Mouse (Mus musculus): ENCODE data around the gene Cdhr3. TPM values are rescaled to one million over a fixed set of nuclear protein-coding genes. Genes with fewer than 3 reads are reported as not detected.

Cdhr3 gene
- polyA plus RNA-seq, 1 experiment from 2014 or later = 0.25 TPM

DNA sequence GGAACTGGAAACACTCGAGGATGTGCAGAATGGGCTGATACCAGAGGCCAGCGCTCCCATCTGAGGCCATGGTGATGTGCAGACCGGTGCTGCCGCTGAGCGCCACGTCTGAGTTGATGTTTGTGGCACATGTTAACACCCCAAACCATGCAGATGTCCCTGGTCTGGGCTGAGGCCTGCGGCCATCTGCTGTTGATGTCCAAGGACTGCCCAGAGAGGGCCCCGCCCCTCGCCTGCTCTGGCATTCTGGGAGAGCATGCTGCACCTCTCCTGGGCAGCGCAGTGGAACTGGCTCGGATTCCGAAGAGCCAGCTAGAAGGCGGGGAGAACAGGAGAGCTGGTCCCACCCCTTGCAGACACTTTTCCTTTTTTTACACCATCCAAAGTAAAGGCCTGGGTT, 64.0 kb downstream of the Cdhr3 start:
- H3K4me1 ChIP-seq (replicated peaks) = peaks cover 46% of the 10 kb centered on the region
- no peak overlapping the region for H3K4me2 ChIP-seq
- H3K9ac ChIP-seq = no peak overlapping the region
- H3K27me3 ChIP-seq = peaks cover 29% of the 10 kb centered on the region
- no peak for ATAC-seq (ENCODE audit: low FRiP score)
- H3K27ac ChIP-seq = no peak overlapping the region
- H3K4me3 ChIP-seq = no peak overlapping the region
- H3K9me3 ChIP-seq = no peaks in the 10 kb centered on the region
- WGBS = 55% methylated on average over 13 of the region's 13 CpGs
- no peaks in the 10 kb centered on the region for H3K36me3 ChIP-seq

- H3K4me3 ChIP-seq = no peak overlapping the region
- WGBS = 48% methylated on average over 10 of the region's 10 CpGs
- H3K36me3 ChIP-seq = no peaks in the 10 kb centered on the region
- H3K9me3 ChIP-seq = no peaks in the 10 kb centered on the region
- H3K9ac ChIP-seq = no peak overlapping the region
- H3K27me3 ChIP-seq = peaks cover 29% of the 10 kb centered on the region
- H3K4me1 ChIP-seq (replicated peaks) = peaks cover 42% of the 10 kb centered on the region
- H3K27ac ChIP-seq = no peak overlapping the region
- no peak overlapping the region for H3K4me2 ChIP-seq
- no peak for ATAC-seq (ENCODE audit: low FRiP score)
Observed at GRCm38 (mm10) chr12:33028109-33028691, 64.5 kb downstream of the Cdhr3 start.

- ATAC-seq (ENCODE audit: low FRiP score) = peak; percentile 75
- H3K4me1 ChIP-seq (replicated peaks) = peaks cover 36% of the 10 kb centered on the region
- no peaks in the 10 kb centered on the region for H3K9me3 ChIP-seq
- peak overlapping the region; percentile 18; the same call in 1 of the 2 replicates for H3K4me2 ChIP-seq
- H3K36me3 ChIP-seq = no peaks in the 10 kb centered on the region
- no peak overlapping the region for H3K9ac ChIP-seq
- no peak overlapping the region for H3K27ac ChIP-seq
- 3% methylated on average over 10 of the region's 10 CpGs for WGBS
- H3K27me3 ChIP-seq = peaks cover 25% of the 10 kb centered on the region
- H3K4me3 ChIP-seq = no peak overlapping the region
Observed at GRCm38 (mm10) chr12:33027093-33027492, 65.6 kb downstream of the Cdhr3 start.

DNA sequence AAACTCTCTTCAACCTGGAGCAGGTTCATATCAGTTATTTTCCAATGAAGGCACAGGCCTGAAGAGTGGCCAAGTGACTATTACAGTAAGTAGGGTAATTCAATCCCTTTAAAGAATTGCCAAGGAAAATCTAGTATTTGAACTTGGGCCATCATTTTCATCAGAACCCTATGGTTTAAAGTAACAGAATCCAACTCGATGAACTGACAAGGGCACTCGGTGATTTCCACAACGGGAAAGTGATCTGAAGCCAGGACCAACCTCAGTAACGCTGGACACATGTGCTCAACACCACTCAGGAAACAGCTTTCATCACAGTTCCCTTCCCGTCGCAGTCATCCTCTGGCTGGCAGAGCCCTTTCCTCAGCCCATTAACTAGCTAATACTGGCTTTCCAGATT, 68.2 kb downstream of the Cdhr3 start:
- H3K9me3 ChIP-seq = no peaks in the 10 kb centered on the region
- ATAC-seq (ENCODE audit: low FRiP score) = no peak
- peaks cover 22% of the 10 kb centered on the region; the same call in 1 of the 2 replicates for H3K27me3 ChIP-seq
- no peak overlapping the region for H3K4me2 ChIP-seq
- no peak overlapping the region for H3K4me3 ChIP-seq
- no peak overlapping the region for H3K9ac ChIP-seq
- H3K36me3 ChIP-seq = no peaks in the 10 kb centered on the region
- H3K27ac ChIP-seq = no peak overlapping the region
- H3K4me1 ChIP-seq (replicated peaks) = peaks cover 25% of the 10 kb centered on the region
- WGBS = 81% methylated on average over 6 of the region's 6 CpGs

GRCm38 (mm10) chr12:33021751-33022150, 70.9 kb downstream of the Cdhr3 start:
- Histone ChIP-seq H3K9me3 (no peaks in the 10 kb centered on the region), H3K9ac (no peak overlapping the region), H3K36me3 (no peaks in the 10 kb centered on the region), H3K4me3 (no peak overlapping the region), H3K4me1 (replicated peaks) (peaks cover under 1% of the 10 kb centered on the region), H3K27me3 (0 out of 2 replicates have a peak, but pooled peaks cover 10% of the 10 kb centered on the region), H3K27ac (no peak overlapping the region), H3K4me2 (no peak overlapping the region)
- WGBS = 92% methylated on average over 4 of the region's 4 CpGs
- ATAC-seq (ENCODE audit: low FRiP score) = no peak

DNA sequence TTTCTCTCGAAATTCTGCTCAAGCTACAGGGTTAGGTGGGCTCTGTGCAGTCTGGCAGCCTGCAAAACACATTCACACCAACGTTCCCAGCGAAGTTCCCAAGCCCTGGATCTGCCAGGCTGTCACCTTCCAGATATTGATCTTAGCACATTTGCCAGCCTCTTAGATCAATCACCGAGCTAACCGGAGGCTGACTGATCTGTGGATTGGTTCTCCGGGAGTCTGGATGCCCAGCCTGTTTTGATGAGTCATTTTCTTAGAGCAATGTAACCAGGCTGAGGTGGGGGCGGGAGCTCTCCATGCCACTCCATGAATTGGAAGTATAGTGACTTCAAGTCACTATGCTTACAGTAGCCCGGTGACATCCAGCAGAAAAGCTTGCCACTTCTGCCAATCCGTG, 71.5 kb downstream of the Cdhr3 start:
- no peak for ATAC-seq (ENCODE audit: low FRiP score)
- Histone ChIP-seq H3K36me3 (no peaks in the 10 kb centered on the region), H3K4me2 (no peak overlapping the region), H3K27me3 (0 out of 2 replicates have a peak, but pooled peaks cover 10% of the 10 kb centered on the region), H3K9ac (no peak overlapping the region), H3K9me3 (no peaks in the 10 kb centered on the region), H3K4me1 (replicated peaks) (no peaks in the 10 kb centered on the region), H3K27ac (no peak overlapping the region), H3K4me3 (no peak overlapping the region)
- WGBS = 89% methylated on average over 9 of the region's 9 CpGs

- Histone ChIP-seq H3K4me1 (replicated peaks) (peaks cover 2% of the 10 kb centered on the region), H3K27ac (no peak overlapping the region), H3K36me3 (no peaks in the 10 kb centered on the region), H3K27me3 (0 out of 2 replicates have a peak, but pooled peaks cover 3% of the 10 kb centered on the region), H3K9ac (no peak overlapping the region), H3K4me3 (no peak overlapping the region), H3K9me3 (no peaks in the 10 kb centered on the region), H3K4me2 (no peak overlapping the region)
- WGBS = 88% methylated on average over 6 of the region's 6 CpGs
- ATAC-seq (ENCODE audit: low FRiP score) = no peak
Observed at GRCm38 (mm10) chr12:33020011-33020410, 72.7 kb downstream of the Cdhr3 start.

DNA sequence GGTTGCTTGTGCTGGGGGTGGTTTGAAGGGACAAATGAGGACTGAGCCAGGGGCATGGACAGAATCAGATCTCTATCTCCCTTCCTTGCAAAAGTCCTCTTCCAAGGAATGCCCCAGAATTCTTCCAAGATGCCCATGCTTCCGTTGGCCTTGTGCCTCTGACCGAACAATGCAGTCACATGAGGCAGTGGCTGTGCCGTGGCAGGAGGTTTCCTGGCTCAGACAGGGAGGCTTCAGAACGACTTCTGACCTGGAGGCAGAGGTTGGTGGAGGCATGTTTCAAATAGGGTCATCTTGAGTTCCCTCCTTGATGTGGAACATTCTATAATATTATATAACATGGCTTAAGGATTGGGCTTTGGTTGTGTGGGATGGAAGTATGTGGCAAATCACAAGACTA, 74.1 kb downstream of the Cdhr3 start:
- Histone ChIP-seq H3K4me2 (no peak overlapping the region), H3K9ac (no peak overlapping the region), H3K4me3 (no peak overlapping the region), H3K4me1 (replicated peaks) (peaks cover 13% of the 10 kb centered on the region), H3K27ac (no peak overlapping the region), H3K36me3 (no peaks in the 10 kb centered on the region), H3K9me3 (no peaks in the 10 kb centered on the region), H3K27me3 (0 out of 2 replicates have a peak, but pooled peaks cover 3% of the 10 kb centered on the region)
- 78% methylated on average over 4 of the region's 4 CpGs for WGBS
- ATAC-seq (ENCODE audit: low FRiP score) = no peak

GRCm38 (mm10) chr12:33016824-33017705, 75.6 kb downstream of the Cdhr3 start:
- H3K4me3 ChIP-seq = no peak overlapping the region
- WGBS = 80% methylated on average over 7 of the region's 7 CpGs
- H3K27me3 ChIP-seq = 0 out of 2 replicates have a peak, but pooled peaks cover 3% of the 10 kb centered on the region
- H3K4me1 ChIP-seq (replicated peaks) = peaks cover 13% of the 10 kb centered on the region
- H3K27ac ChIP-seq = no peak overlapping the region
- no peaks in the 10 kb centered on the region for H3K36me3 ChIP-seq
- no peak overlapping the region for H3K4me2 ChIP-seq
- no peak overlapping the region for H3K9ac ChIP-seq
- H3K9me3 ChIP-seq = no peaks in the 10 kb centered on the region
- ATAC-seq (ENCODE audit: low FRiP score) = no peak

GRCm38 (mm10) chr12:33015103-33015502, 77.6 kb downstream of the Cdhr3 start:
- Histone ChIP-seq H3K4me1 (replicated peaks) (peaks cover 13% of the 10 kb centered on the region), H3K9me3 (no peaks in the 10 kb centered on the region), H3K27me3 (no peaks in the 10 kb centered on the region), H3K36me3 (no peaks in the 10 kb centered on the region), H3K4me2 (no peak overlapping the region), H3K27ac (no peak overlapping the region; the same call in 1 of the 2 replicates), H3K4me3 (no peak overlapping the region), H3K9ac (no peak overlapping the region)
- WGBS = 87% methylated on average over 1 of the region's 1 CpGs
- no peak; the same call in 1 of the 2 replicates for ATAC-seq (ENCODE audit: low FRiP score)

DNA sequence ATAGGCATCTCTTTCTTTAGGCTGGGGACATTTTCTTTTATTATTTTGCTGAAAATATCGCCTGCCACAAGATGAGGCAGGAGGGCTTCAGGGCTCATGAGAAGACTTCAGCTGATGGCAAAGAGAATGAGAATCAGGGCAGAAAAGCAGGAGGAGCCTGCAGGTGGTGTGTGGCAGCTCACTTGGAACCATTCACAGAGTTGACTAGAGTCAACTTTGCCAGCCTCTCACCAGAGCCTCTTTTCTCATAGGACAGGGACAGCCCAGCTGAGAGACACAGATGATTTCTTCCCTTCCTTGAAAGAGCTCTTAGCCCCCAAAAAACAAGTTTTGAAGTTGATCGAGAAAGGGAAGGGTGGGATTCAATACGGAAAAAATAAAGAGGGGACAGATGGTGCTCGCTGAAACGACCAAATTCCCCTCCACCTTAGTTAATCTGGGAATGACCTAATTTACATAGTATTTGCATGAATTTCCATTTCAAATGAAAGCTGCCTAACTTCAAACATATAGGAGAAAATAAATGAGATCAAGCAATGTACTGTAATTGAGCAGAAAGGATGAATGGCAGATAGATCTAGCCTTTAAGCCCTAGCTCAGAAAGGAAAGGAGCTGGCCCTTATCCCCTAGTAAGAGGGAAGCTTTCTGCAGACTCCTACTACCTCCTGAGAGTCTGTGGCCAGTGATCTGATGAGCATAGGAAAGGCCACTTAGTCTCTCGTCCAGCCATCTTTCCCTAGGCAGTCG, 78.5 kb downstream of the Cdhr3 start:
- H3K4me3 ChIP-seq = no peak overlapping the region
- no peak overlapping the region for H3K4me2 ChIP-seq
- 38% methylated on average over 7 of the region's 7 CpGs for WGBS
- no peaks in the 10 kb centered on the region for H3K27me3 ChIP-seq
- H3K27ac ChIP-seq = peak overlapping the region; percentile 65
- ATAC-seq (ENCODE audit: low FRiP score) = no peak; the same call in 1 of the 2 replicates
- H3K4me1 ChIP-seq (replicated peaks) = peaks cover 13% of the 10 kb centered on the region
- H3K36me3 ChIP-seq = no peaks in the 10 kb centered on the region
- H3K9me3 ChIP-seq = no peaks in the 10 kb centered on the region
- H3K9ac ChIP-seq = no peak overlapping the region

DNA sequence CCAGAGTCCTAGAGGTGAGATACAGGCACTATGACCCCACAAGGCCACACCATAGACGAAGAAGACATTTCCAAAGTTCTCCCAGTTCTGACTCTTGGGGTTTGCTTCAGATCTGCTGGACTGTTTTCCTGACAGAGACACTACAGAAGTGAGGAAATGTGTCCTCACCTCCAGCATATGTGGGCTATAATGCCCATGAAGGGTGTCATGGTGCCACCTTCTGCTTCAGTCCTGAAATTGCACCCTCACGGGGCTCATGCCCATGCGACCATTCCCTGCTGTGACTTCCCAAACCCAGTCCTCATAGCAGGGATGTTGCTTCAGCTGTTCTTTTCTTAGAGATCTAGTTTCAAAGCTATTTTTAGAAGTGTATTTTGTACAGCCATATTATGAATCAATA, 82.6 kb downstream of the Cdhr3 start:
- Histone ChIP-seq H3K36me3 (no peaks in the 10 kb centered on the region), H3K4me1 (replicated peaks) (peaks cover 12% of the 10 kb centered on the region), H3K9ac (no peak overlapping the region), H3K9me3 (no peaks in the 10 kb centered on the region), H3K27me3 (no peaks in the 10 kb centered on the region), H3K27ac (no peak overlapping the region), H3K4me2 (no peak overlapping the region), H3K4me3 (no peak overlapping the region)
- 33% methylated on average over 3 of the region's 3 CpGs for WGBS
- no peak for ATAC-seq (ENCODE audit: low FRiP score)
